In the genomic region with DNA sequence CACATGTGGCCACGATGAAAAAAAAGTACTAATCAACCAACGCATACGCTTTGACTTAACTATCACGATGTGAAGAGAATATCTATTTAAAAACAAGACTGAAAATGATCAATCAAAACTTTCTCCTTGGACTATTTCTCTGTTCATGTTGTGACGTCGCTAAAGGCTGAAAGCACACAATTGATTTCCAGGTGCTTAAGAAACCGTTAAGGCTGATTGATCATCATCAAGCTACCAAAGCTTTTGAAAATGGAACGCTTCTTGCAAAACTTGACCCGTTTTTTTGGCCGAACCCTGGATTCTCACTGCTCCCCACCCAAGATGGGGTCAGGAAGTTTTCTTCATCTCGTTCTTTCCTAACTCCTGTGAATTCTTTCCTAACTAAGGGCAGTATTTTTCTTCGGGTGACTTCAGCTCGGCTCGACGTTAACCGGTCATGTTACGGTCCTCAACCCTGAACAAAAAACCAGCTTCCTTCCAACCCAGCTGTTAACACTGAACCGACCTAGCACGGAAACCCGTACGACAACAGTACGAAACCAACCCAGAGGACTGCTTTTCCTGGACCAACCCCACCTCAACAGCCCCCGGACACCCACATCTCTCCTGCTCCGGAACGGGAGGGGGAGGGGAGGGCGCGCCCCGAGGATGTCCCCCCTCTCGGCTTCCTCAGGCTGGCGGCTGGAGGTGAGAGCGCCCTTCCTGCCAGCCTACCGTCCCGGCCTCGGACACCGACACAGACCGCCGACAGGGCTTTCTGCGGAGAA, we compare ENCODE assay signal across 8 mouse cellular contexts. TPM values are rescaled to one million over a fixed set of nuclear protein-coding genes. Genes with fewer than 3 reads are reported as not detected.
DNase-seq lines count a peak whose midpoint lies in the region; ATAC-seq and TF ChIP-seq lines count a peak whose summit lies in the region.

No protein-coding gene starts in this region.

- WGBS in hindbrain, embryonic 12.5 days: 2% methylated on average over 37 of the region's 38 CpGs

- no peak for DNase-seq in frontal cortex, postnatal 10 days (ENCODE audit: low spot score in 2 of 2)
- peak; percentile 84 for DNase-seq in thymus, postnatal 25 days
- no peak for DNase-seq in gastrocnemius, postnatal 14 days

- no peaks in the 10 kb centered on the region for H3K36me3 ChIP-seq in C2C12 (ENCODE audit: control insufficient read depth, insufficient read depth)
- H3K36me3 ChIP-seq in hindbrain, embryonic 12.5 days: peaks cover 10% of the 10 kb centered on the region

- peaks cover 53% of the 10 kb centered on the region for H3K79me3 ChIP-seq in C2C12 (ENCODE audit: low read depth)

- H3K9me3 ChIP-seq in hindbrain, embryonic 12.5 days (replicated peaks): peaks cover 6% of the 10 kb centered on the region; the same call in 1 of the 2 replicates

- peak overlapping the region; percentile 95 for H3K9ac ChIP-seq in hindbrain, embryonic 12.5 days

- H3K4me2 ChIP-seq in hindbrain, embryonic 12.5 days (replicated peaks): peak overlapping the region; percentile 75

- H3K27me3 ChIP-seq in C2C12 (ENCODE audit: control insufficient read depth, insufficient read depth, insufficient read length): no peaks in the 10 kb centered on the region
- no peaks in the 10 kb centered on the region for H3K27me3 ChIP-seq in hindbrain, embryonic 12.5 days

- TF ChIP-seq CTCF in C2C12 (IDR thresholded peaks at IDR 0.05; ENCODE audit: control insufficient read depth, insufficient read depth, insufficient read length): no peak
- no peak for TF ChIP-seq CTCF in cortical plate, adult 2 months (IDR thresholded peaks at IDR 0.05; ENCODE audit: extremely low read depth, insufficient read depth, low read length)

- intact Hi-C loops in gastrocnemius, postnatal 14 days (cut with DNase I; ENCODE audit: low total_unique reads): loop anchor here (5.0 to 10.0 kb wide), 2 partner anchors 90 to 97 kb away; no protein-coding TSS in a partner anchor

- peak; percentile 41 for ATAC-seq in frontal cortex, adult (ENCODE audit: low TSS enrichment)
- ATAC-seq in hindbrain, embryonic 12.5 days (ENCODE audit: low FRiP score): no peak; the same call in 1 of the 2 replicates
- ATAC-seq in megakaryocyte, adult 5-6 weeks (ENCODE audit: poor library complexity, severe bottlenecking): peak; percentile 11

- H3K27ac ChIP-seq in cortical plate, adult 2 months (ENCODE audit: insufficient read depth, low read length): peak overlapping the region; percentile 88
- peak overlapping the region; percentile 92 for H3K27ac ChIP-seq in hindbrain, embryonic 12.5 days

- TF ChIP-seq POLR2A in cortical plate, adult 2 months (IDR thresholded peaks at IDR 0.05; ENCODE audit: extremely low read depth, insufficient read depth, low read length): no peak

- H3ac ChIP-seq in C2C12 (ENCODE audit: control insufficient read depth, insufficient read length, low read depth): peak overlapping the region; percentile 70

- peaks cover 57% of the 10 kb centered on the region for H3K79me2 ChIP-seq in C2C12 (ENCODE audit: control insufficient read depth, insufficient read depth)

- no peaks in the 10 kb centered on the region; the same call in 1 of the 2 replicates for H3K4me1 ChIP-seq in cortical plate, adult 2 months (ENCODE audit: control insufficient read depth, insufficient read depth, low read length)
- peaks cover 23% of the 10 kb centered on the region for H3K4me1 ChIP-seq in hindbrain, embryonic 12.5 days

- peak overlapping the region; percentile 72 for H3K4me3 ChIP-seq in C2C12 (ENCODE audit: insufficient read depth, poor library complexity, severe bottlenecking)
- peak overlapping the region; percentile 76 for H3K4me3 ChIP-seq in cortical plate, adult 2 months (ENCODE audit: insufficient read depth, low read length)
- peak overlapping the region; percentile 97 for H3K4me3 ChIP-seq in hindbrain, embryonic 12.5 days

TF ChIP-seq in C2C12, 6 proteins besides CTCF, POLR2A, EP300 and RAD21:
- TF ChIP-seq MAX (IDR thresholded peaks at IDR 0.05) (no peak), MYOD1 (IDR thresholded peaks at IDR 0.05; ENCODE audit: control insufficient read depth, insufficient read length, low read depth) (no peak), USF1 (IDR thresholded peaks at IDR 0.05; ENCODE audit: low read depth) (no peak), FOSL1 (IDR thresholded peaks at IDR 0.05; ENCODE audit: insufficient read depth, low read length, poor library complexity, severe bottlenecking) (no peak), CEBPB (IDR thresholded peaks at IDR 0.05; ENCODE audit: low read depth) (no peak), MYOG (IDR thresholded peaks at IDR 0.05; ENCODE audit: control insufficient read depth, extremely low read depth, insufficient read length) (no peak)
TF ChIP-seq in C2C12: peak in this region for 0.

RNA-seq across cellular contexts. Expression of a gene that starts 0.8 kb away (rescaled TPM):
- polyA plus RNA-seq in C2C12 (2012; fragmentation: generic; extraction: Trizol): 17.1 TPM
- polyA plus RNA-seq in cortical plate, adult 2 months (2012; rRNA removed): 24.5 and 27.2 TPM in 2 replicates
- polyA plus RNA-seq in hindbrain, embryonic 12.5 days (2016; fragmentation: Nextera tagmentation; extraction: Ambion mirVana): 68.5 and 75.0 TPM in 2 replicates
- total RNA-seq in megakaryocyte, adult 5-6 weeks (2015): 47.5 and 61.0 TPM in 2 replicates
- 61.3 and 69.6 TPM in 2 replicates for total RNA-seq in megakaryocyte, adult 5-6 weeks (2017)
- total RNA-seq in gastrocnemius, postnatal 14 days (2021): 10 to 100 TPM; 29.3 to 33.0 TPM

RNA-seq across cellular contexts. Expression of a gene that starts 25.8 kb away (rescaled TPM):
- polyA plus RNA-seq in C2C12 (2012; fragmentation: generic; extraction: Trizol): not detected
- polyA plus RNA-seq in cortical plate, adult 2 months (2012; rRNA removed): 17.0 and 18.0 TPM in 2 replicates
- polyA plus RNA-seq in hindbrain, embryonic 12.5 days (2016; fragmentation: Nextera tagmentation; extraction: Ambion mirVana): 7.5 and 8.3 TPM in 2 replicates
- total RNA-seq in megakaryocyte, adult 5-6 weeks (2015): not detected in 2 replicates
- not detected in 2 replicates for total RNA-seq in megakaryocyte, adult 5-6 weeks (2017)
- total RNA-seq in gastrocnemius, postnatal 14 days (2021): under 1 TPM; 0.60 to 0.80 TPM

RNA-seq across cellular contexts. Expression of a gene that starts 52.5 kb away (rescaled TPM):
- polyA plus RNA-seq in C2C12 (2012; fragmentation: generic; extraction: Trizol): 6.6 TPM
- 26.7 and 30.4 TPM in 2 replicates for polyA plus RNA-seq in cortical plate, adult 2 months (2012; rRNA removed)
- polyA plus RNA-seq in hindbrain, embryonic 12.5 days (2016; fragmentation: Nextera tagmentation; extraction: Ambion mirVana): 58.1 and 60.0 TPM in 2 replicates
- total RNA-seq in megakaryocyte, adult 5-6 weeks (2015): 71.4 and 76.5 TPM in 2 replicates
- 93.7 and 102 TPM in 2 replicates for total RNA-seq in megakaryocyte, adult 5-6 weeks (2017)
- total RNA-seq in gastrocnemius, postnatal 14 days (2021): 10 to 100 TPM; 24.2 to 27.9 TPM

RNA-seq across cellular contexts. Expression of a gene that starts 58.5 kb away (rescaled TPM):
- 0.35 TPM for polyA plus RNA-seq in C2C12 (2012; fragmentation: generic; extraction: Trizol)
- 1.2 and 2.3 TPM in 2 replicates for polyA plus RNA-seq in cortical plate, adult 2 months (2012; rRNA removed)
- polyA plus RNA-seq in hindbrain, embryonic 12.5 days (2016; fragmentation: Nextera tagmentation; extraction: Ambion mirVana): 0.42 and 0.87 TPM in 2 replicates
- 0.91 and 1.4 TPM in 2 replicates for total RNA-seq in megakaryocyte, adult 5-6 weeks (2015)
- 1.6 TPM in 2 replicates for total RNA-seq in megakaryocyte, adult 5-6 weeks (2017)
- 1 to 10 TPM; 1.5 to 1.7 TPM for total RNA-seq in gastrocnemius, postnatal 14 days (2021)
